Mouse (Mus musculus) E14TG2a.4 (cell line): Measurements from ENCODE around the gene Gm40460.
"Not testable (repeated sequence)": the region's sequence is repeated elsewhere in the genome, so short reads cannot be mapped to it uniquely, and the experiment has no call there.

ENCODE experiments used
- CTCF ChIP-seq: conservative IDR thresholded peaks from 2 replicates; pipeline ENCODE4 v1.5.1; 2014; ENCODE audit warnings: low read length
- NANOG ChIP-seq: IDR thresholded peaks from 2 replicates; pipeline ENCODE4 v1.6.1; 2014; ENCODE audit warnings: borderline replicate concordance, low read length, mixed read lengths

DNA sequence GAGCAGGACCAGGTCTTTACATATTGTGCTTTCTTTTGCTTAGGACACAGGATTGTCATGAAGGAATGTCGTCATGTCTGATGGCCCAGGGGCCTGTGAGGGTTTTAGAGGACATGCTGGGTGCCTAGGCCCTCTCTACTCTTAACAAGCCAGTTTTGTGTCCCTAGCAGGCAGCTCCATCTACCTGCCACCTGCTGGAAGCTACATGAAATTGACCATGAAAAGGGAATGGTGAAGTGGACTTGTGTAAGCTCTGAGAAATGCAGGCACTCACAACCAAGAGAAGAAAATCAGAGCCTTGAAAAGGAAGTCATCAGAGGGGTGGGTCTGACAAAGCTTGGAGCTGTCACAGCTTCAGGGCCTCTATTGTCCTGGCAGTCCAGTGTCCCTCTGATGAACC lies 38.4 kb upstream of the Gm40460 start:
- not testable (repeated sequence) for TF ChIP-seq CTCF, NANOG
